Mouse (Mus musculus): ENCODE data around the gene Hbb-bs. TPM values are rescaled to one million over a fixed set of nuclear protein-coding genes. Genes with fewer than 3 reads are reported as not detected.
"Not testable (repeated sequence)": the region's sequence is repeated elsewhere in the genome, so short reads cannot be mapped to it uniquely, and the experiment has no call there.

The Hbb-bs gene
- polyA plus RNA-seq, 1 experiment, result 44,806 TPM

GRCm38 (mm10) chr7:103824597-103824996 lies 3.3 kb downstream of the Hbb-bs start:
- peak overlapping the region; percentile 48; the same call in 1 of the 2 replicates for H3K27ac ChIP-seq (ENCODE audit: control insufficient read depth, insufficient read depth, low read depth, low read length, poor library complexity)
- 63% methylated on average over 2 of the region's 2 CpGs for WGBS
- TF ChIP-seq CTCF (IDR thresholded peaks at IDR 0.05; ENCODE audit: control insufficient read depth, insufficient read depth, low read length), result no peak
- no peak overlapping the region for H3K4me3 ChIP-seq (replicated peaks; ENCODE audit: control insufficient read depth, low read depth, low read length)
- H3K4me1 ChIP-seq (ENCODE audit: control insufficient read depth, insufficient read depth, low read length), result no peaks in the 10 kb centered on the region; the same call in none of the 2 replicates

- WGBS, result 38% methylated on average over 1 of the region's 2 CpGs
- H3K4me3 ChIP-seq (replicated peaks; ENCODE audit: control insufficient read depth, low read depth, low read length); H3K27ac ChIP-seq (ENCODE audit: control insufficient read depth, insufficient read depth, low read depth, low read length, poor library complexity); H3K4me1 ChIP-seq (ENCODE audit: control insufficient read depth, insufficient read depth, low read length): not testable (repeated sequence)
These were observed 12.8 kb downstream of the Hbb-bs start for GRCm38 (mm10) chr7:103815085-103815484.

GRCm38 (mm10) chr7:103813766-103814165 lies 14.1 kb downstream of the Hbb-bs start, which contains the start of gene Hbb-bt:
Hbb-bt (minus strand) TSS chr7:103813996.
- Histone ChIP-seq H3K27ac (ENCODE audit: control insufficient read depth, insufficient read depth, low read depth, low read length, poor library complexity) (peak within 1 kb of the TSS; percentile 91), H3K4me3 (replicated peaks; ENCODE audit: control insufficient read depth, low read depth, low read length) (peak within 1 kb of the TSS; percentile 65), H3K4me1 (ENCODE audit: control insufficient read depth, insufficient read depth, low read length) (no peaks in the 10 kb centered on the region; the same call in 1 of the 2 replicates)
- 59% methylated on average over 3 of the region's 3 CpGs for WGBS
- no peak for TF ChIP-seq CTCF (IDR thresholded peaks at IDR 0.05; ENCODE audit: control insufficient read depth, insufficient read depth, low read length)
- TF ChIP-seq POLR2A (IDR thresholded peaks at IDR 0.05; ENCODE audit: borderline replicate concordance, control insufficient read depth, low read depth, low read length), result peak; percentile 63; the same call in 1 of the 2 replicates

GRCm38 (mm10) chr7:103813152-103813551 lies 14.7 kb downstream of the Hbb-bs start:
- no CpG with 5 or more reads among the region's 3 CpGs for WGBS
- H3K4me3 ChIP-seq (replicated peaks; ENCODE audit: control insufficient read depth, low read depth, low read length); H3K4me1 ChIP-seq (ENCODE audit: control insufficient read depth, insufficient read depth, low read length); H3K27ac ChIP-seq (ENCODE audit: control insufficient read depth, insufficient read depth, low read depth, low read length, poor library complexity): not testable (repeated sequence)

GRCm38 (mm10) chr7:103812174-103812573 lies 15.7 kb downstream of the Hbb-bs start:
- H3K4me3 ChIP-seq (replicated peaks; ENCODE audit: control insufficient read depth, low read depth, low read length), result peak overlapping the region; percentile 65
- no peaks in the 10 kb centered on the region; the same call in 1 of the 2 replicates for H3K4me1 ChIP-seq (ENCODE audit: control insufficient read depth, insufficient read depth, low read length)
- 0% methylated on average over 1 of the region's 1 CpGs for WGBS
- H3K27ac ChIP-seq (ENCODE audit: control insufficient read depth, insufficient read depth, low read depth, low read length, poor library complexity), result peak overlapping the region; percentile 94
- no peak for TF ChIP-seq CTCF (IDR thresholded peaks at IDR 0.05; ENCODE audit: control insufficient read depth, insufficient read depth, low read length)
- TF ChIP-seq POLR2A (IDR thresholded peaks at IDR 0.05; ENCODE audit: borderline replicate concordance, control insufficient read depth, low read depth, low read length), result no peak

- peak overlapping the region; percentile 34 for H3K4me3 ChIP-seq (replicated peaks; ENCODE audit: control insufficient read depth, low read depth, low read length)
- no peak overlapping the region for H3K27ac ChIP-seq (ENCODE audit: control insufficient read depth, insufficient read depth, low read depth, low read length, poor library complexity)
- 64% methylated on average over 1 of the region's 1 CpGs for WGBS
- H3K4me1 ChIP-seq (ENCODE audit: control insufficient read depth, insufficient read depth, low read length), result no peaks in the 10 kb centered on the region; the same call in 1 of the 2 replicates
- TF ChIP-seq POLR2A (IDR thresholded peaks at IDR 0.05; ENCODE audit: borderline replicate concordance, control insufficient read depth, low read depth, low read length) (no peak), CTCF (IDR thresholded peaks at IDR 0.05; ENCODE audit: control insufficient read depth, insufficient read depth, low read length) (no peak)
These were observed 16.6 kb downstream of the Hbb-bs start for GRCm38 (mm10) chr7:103811223-103811845.

- H3K4me3 ChIP-seq (replicated peaks; ENCODE audit: control insufficient read depth, low read depth, low read length), result no peak overlapping the region
- no peak overlapping the region for H3K27ac ChIP-seq (ENCODE audit: control insufficient read depth, insufficient read depth, low read depth, low read length, poor library complexity)
- 62% methylated on average over 3 of the region's 3 CpGs for WGBS
- no peak for TF ChIP-seq POLR2A (IDR thresholded peaks at IDR 0.05; ENCODE audit: borderline replicate concordance, control insufficient read depth, low read depth, low read length)
- H3K4me1 ChIP-seq (ENCODE audit: control insufficient read depth, insufficient read depth, low read length), result no peaks in the 10 kb centered on the region; the same call in 1 of the 2 replicates
These were observed 17.1 kb downstream of the Hbb-bs start for GRCm38 (mm10) chr7:103810746-103811145.

- 53% methylated on average over 1 of the region's 1 CpGs for WGBS
- TF ChIP-seq CTCF (IDR thresholded peaks at IDR 0.05; ENCODE audit: control insufficient read depth, insufficient read depth, low read length), result no peak
- no peak for TF ChIP-seq POLR2A (IDR thresholded peaks at IDR 0.05; ENCODE audit: borderline replicate concordance, control insufficient read depth, low read depth, low read length)
- Histone ChIP-seq H3K4me3 (replicated peaks; ENCODE audit: control insufficient read depth, low read depth, low read length) (no peak overlapping the region), H3K4me1 (ENCODE audit: control insufficient read depth, insufficient read depth, low read length) (no peaks in the 10 kb centered on the region; the same call in 1 of the 2 replicates), H3K27ac (ENCODE audit: control insufficient read depth, insufficient read depth, low read depth, low read length, poor library complexity) (no peak overlapping the region)
These were observed 17.6 kb downstream of the Hbb-bs start for GRCm38 (mm10) chr7:103810296-103810695.

- H3K4me3 ChIP-seq (replicated peaks; ENCODE audit: control insufficient read depth, low read depth, low read length), result no peak overlapping the region
- TF ChIP-seq POLR2A (IDR thresholded peaks at IDR 0.05; ENCODE audit: borderline replicate concordance, control insufficient read depth, low read depth, low read length), result no peak
- TF ChIP-seq CTCF (IDR thresholded peaks at IDR 0.05; ENCODE audit: control insufficient read depth, insufficient read depth, low read length), result no peak
- H3K27ac ChIP-seq (ENCODE audit: control insufficient read depth, insufficient read depth, low read depth, low read length, poor library complexity), result peak overlapping the region; percentile 67; the same call in 1 of the 2 replicates
- WGBS, result 14% methylated on average over 1 of the region's 1 CpGs
- H3K4me1 ChIP-seq (ENCODE audit: control insufficient read depth, insufficient read depth, low read length), result no peaks in the 10 kb centered on the region; the same call in 1 of the 2 replicates
These were observed 18.1 kb downstream of the Hbb-bs start for GRCm38 (mm10) chr7:103809801-103810155.
